Mouse (Mus musculus) heart, postnatal 0 days (tissue): ENCODE data around the gene Olfr150. TPM values are rescaled to one million over a fixed set of nuclear protein-coding genes. Genes with fewer than 3 reads are reported as not detected.
"Not testable (repeated sequence)": the region's sequence is repeated elsewhere in the genome, so short reads cannot be mapped to it uniquely, and the experiment has no call there.

Experiments
- ATAC-seq: fragments of 200-750 bp; cut with Nextera tagmentation; 2 replicates; pipeline ENCODE4 v1.8.0; 2017; ENCODE audit warnings: low read depth, moderate number of reproducible peaks, moderate library complexity; ENCODE audit not compliant: insufficient read depth
- DNase-seq: peaks from one replicate; pipeline ENCODE4 v3.0.0-alpha.2; 2016; ENCODE audit warnings: low spot score
- H3K27ac ChIP-seq: fragments of 300-500 bp; sonication (generic); 2 replicates; pipeline ENCODE4 v1.5.1; 2014; ENCODE audit warnings: low read depth, mild to moderate bottlenecking
- H3K27me3 ChIP-seq: fragments of 300-500 bp; sonication (generic); 2 replicates; pipeline ENCODE4 v1.6.1; 2014; ENCODE audit warnings: low read length, mixed read lengths; ENCODE audit not compliant: control insufficient read depth, insufficient read depth
- H3K36me3 ChIP-seq: fragments of 300-500 bp; sonication (generic); replicated peaks from 2 replicates; pipeline ENCODE4 v1.6.1; 2014; ENCODE audit warnings: low read length, mixed read lengths; ENCODE audit not compliant: control insufficient read depth, insufficient read depth
- H3K4me1 ChIP-seq: fragments of 300-500 bp; sonication (generic); 2 replicates; pipeline ENCODE4 v1.6.1; 2014; ENCODE audit warnings: antibody characterized with exemption; ENCODE audit not compliant: control insufficient read depth, insufficient read depth
- H3K4me2 ChIP-seq: fragments of 300-500 bp; sonication (generic); 2 replicates; pipeline ENCODE4 v1.6.1; 2014; ENCODE audit warnings: low read depth, mild to moderate bottlenecking, low read length, moderate library complexity
- H3K4me3 ChIP-seq: fragments of 300-500 bp; sonication (generic); 2 replicates; pipeline ENCODE4 v1.5.1; 2014; ENCODE audit warnings: low read depth, low read length
- H3K9ac ChIP-seq: fragments of 300-500 bp; sonication (generic); replicated peaks from 2 replicates; pipeline ENCODE4 v1.6.1; 2014; ENCODE audit warnings: low read depth, low read length, mixed read lengths
- H3K9me3 ChIP-seq: fragments of 300-500 bp; sonication (generic); replicated peaks from 2 replicates; pipeline ENCODE4 v1.6.1; 2016; ENCODE audit warnings: low read length; ENCODE audit not compliant: control insufficient read depth
- CTCF ChIP-seq: IDR thresholded peaks from 2 replicates; pipeline ENCODE4 v1.5.1; 2016; ENCODE audit warnings: antibody characterized with exemption, control low read depth, low read depth
- EP300 ChIP-seq: IDR thresholded peaks from 2 replicates; pipeline ENCODE4 v1.6.1; 2016; ENCODE audit warnings: antibody characterized with exemption, low read depth
- WGBS: fragments of 180-500 bp; shearing (Covaris S2); extraction: QIAGEN DNeasy Blood & Tissue Kit; methylation state at CpG from one replicate; pipeline ENCODE4 v1.1.7; 2014; 5-methylcytosine and 5-hydroxymethylcytosine counted together
- polyA plus RNA-seq: library from polyadenylated mRNA; unstranded; fragments of >200 nt; fragmentation: Nextera tagmentation; extraction: Ambion mirVana; gene quantifications from 2 replicates; pipeline ENCODE4 v1.2.1, GENCODE M21; 2015
- total RNA-seq: library from RNA; depleted of rRNA; stranded (reverse); fragments of >200 nt; gene quantifications from 2 replicates; pipeline ENCODE4 v1.2.3, GENCODE M21; 2014; ENCODE audit warnings: low replicate concordance; rRNA removed

The Olfr150 gene
- total RNA-seq (not detected in 2 replicates), polyA plus RNA-seq (not detected in 2 replicates)

DNA sequence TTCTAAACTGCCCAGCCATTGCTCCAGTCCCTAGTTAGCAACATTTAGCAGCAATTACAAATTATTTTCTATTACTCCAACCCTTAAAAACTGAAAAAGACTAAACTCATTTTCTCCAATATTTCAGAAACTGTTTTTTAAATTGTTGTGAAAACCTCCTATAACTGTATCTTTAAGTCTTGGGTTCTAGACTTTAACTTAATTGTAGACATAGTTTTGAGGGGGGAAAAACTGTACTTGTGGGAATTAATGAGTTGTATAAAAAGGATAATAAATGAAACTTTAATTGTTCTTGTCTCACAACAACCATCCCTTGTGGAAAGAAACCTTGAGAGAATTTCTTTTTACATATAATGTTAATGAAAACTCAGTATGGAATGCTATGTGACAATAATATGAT lies at the start of gene Olfr150:
Olfr150 (plus strand) TSS at position 301 of the 400 bp plus-strand sequence.
- ATAC-seq (no peak), DNase-seq (no peak)
- H3K4me2 ChIP-seq: no peak within 1 kb of the TSS
- no peaks in the 10 kb centered on the region for H3K9me3 ChIP-seq
- H3K27ac ChIP-seq: no peak within 1 kb of the TSS
- no peaks in the 10 kb centered on the region for H3K27me3 ChIP-seq
- H3K9ac ChIP-seq: no peak within 1 kb of the TSS
- TF ChIP-seq EP300: no peak
- no peak for TF ChIP-seq CTCF
- no peak within 1 kb of the TSS for H3K4me3 ChIP-seq
- no peaks in the 10 kb centered on the region for H3K36me3 ChIP-seq
- H3K4me1 ChIP-seq: no peaks in the 10 kb centered on the region

DNA sequence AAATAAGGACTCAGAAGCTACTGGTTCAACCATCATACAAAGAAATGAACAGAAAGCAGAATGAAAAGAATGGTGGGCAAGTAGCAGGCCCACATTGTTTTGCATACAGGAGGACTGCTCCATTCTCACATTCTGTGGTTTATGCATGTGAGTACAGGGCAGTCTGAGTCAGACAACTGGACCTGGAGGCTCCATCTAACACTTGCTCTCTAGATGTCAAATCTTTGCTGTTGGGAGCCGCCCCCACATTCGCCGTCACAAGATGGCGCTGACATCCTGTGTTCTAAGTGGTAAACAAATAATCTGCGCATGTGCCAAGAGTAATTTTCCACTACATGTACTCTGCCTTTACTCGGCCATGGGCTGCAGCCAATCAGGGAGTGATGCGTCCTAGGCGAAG lies 29.7 kb upstream of the Olfr150 start:
- H3K4me2 ChIP-seq, DNase-seq, H3K4me1 ChIP-seq, H3K27me3 ChIP-seq, H3K9ac ChIP-seq, H3K4me3 ChIP-seq, H3K27ac ChIP-seq, H3K36me3 ChIP-seq, ATAC-seq, H3K9me3 ChIP-seq: not testable (repeated sequence)
- WGBS: 81% methylated on average over 6 of the region's 8 CpGs

DNA sequence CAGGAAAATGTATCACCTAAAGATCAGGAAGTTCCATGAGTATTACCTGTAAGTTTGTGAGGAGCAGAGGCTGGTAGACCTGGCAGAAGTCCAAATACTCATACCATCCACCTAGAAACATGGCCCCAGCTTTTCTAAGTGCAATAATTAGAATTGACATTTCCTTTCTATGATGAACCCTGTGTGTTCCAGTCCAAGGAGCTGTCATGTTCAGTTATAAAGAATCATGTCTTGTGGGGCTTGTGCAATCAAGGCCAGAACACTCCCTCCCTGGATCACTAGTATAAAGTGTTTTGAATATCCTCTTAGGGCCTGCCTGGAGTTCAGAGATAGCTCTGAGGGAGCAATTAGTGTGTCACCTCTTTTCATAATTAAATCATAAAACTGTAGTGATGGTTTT lies 23.8 kb upstream of the Olfr150 start, which contains the start of gene Olfr149:
Olfr149 (minus strand) TSS at position 101 of the 400 bp plus-strand sequence.
- Histone ChIP-seq H3K27me3 (no peaks in the 10 kb centered on the region), H3K4me3 (no peak within 1 kb of the TSS), H3K27ac (no peak within 1 kb of the TSS), H3K4me2 (no peak within 1 kb of the TSS), H3K9me3 (no peaks in the 10 kb centered on the region), H3K36me3 (no peaks in the 10 kb centered on the region), H3K4me1 (no peaks in the 10 kb centered on the region), H3K9ac (no peak within 1 kb of the TSS)
- no peak for DNase-seq
- TF ChIP-seq EP300 (no peak), CTCF (no peak)
- no peak for ATAC-seq

DNA sequence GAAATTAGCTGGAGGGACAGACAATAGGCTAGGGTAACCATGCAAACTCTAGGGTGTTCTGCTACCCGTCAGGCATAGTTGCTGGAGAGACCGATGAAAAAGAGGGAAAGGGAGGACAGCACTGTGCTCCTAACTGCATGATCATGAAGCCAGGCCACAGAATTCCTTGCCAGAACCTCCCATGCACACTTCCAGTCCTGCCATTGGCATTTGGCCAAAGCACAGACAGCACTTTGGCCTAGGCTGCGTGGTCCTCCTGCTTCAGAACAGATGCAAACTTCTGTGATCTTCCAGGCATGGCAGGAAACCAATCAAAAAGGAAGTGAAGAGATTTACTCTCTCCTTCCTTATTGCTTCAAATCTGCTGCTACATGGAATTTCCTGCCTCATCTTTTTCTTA lies 21.8 kb upstream of the Olfr150 start:
- Histone ChIP-seq H3K4me2 (no peak overlapping the region), H3K36me3 (no peaks in the 10 kb centered on the region), H3K9me3 (no peaks in the 10 kb centered on the region), H3K4me3 (no peak overlapping the region), H3K27ac (no peak overlapping the region), H3K27me3 (no peaks in the 10 kb centered on the region), H3K4me1 (no peaks in the 10 kb centered on the region), H3K9ac (no peak overlapping the region)
- DNase-seq: no peak
- TF ChIP-seq EP300 (no peak), CTCF (no peak)
- WGBS: 37% methylated on average over 3 of the region's 3 CpGs
- ATAC-seq: no peak

DNA sequence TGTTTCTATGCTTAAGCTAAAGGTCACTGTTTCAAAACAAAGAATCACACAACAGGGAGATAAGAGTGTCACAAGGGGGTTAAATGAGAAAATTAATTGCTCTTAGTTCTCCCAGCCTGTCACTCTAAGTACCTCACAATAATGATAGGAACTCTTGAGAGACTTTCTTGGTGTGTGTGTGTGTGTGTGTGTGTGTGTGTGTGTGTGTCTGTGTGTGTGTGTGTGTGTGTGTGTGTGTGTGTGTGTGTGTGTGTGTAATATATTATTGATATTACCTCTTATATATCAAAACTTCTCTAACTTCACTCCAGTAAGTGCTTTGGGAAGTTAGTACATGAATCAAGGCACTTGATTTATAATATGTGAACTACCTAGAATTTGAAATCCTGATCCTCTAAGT lies 19.7 kb upstream of the Olfr150 start, which contains the start of gene Olfr965:
Olfr965 (plus strand) TSS at position 301 of the 400 bp plus-strand sequence.
- TF ChIP-seq EP300 (no peak), CTCF (no peak)
- ATAC-seq (no peak), DNase-seq (no peak)
- H3K9ac ChIP-seq: no peak within 1 kb of the TSS
- no peaks in the 10 kb centered on the region for H3K36me3 ChIP-seq
- H3K4me2 ChIP-seq: no peak within 1 kb of the TSS
- H3K27ac ChIP-seq: no peak within 1 kb of the TSS
- no peaks in the 10 kb centered on the region for H3K4me1 ChIP-seq
- no peaks in the 10 kb centered on the region for H3K9me3 ChIP-seq
- no peak within 1 kb of the TSS for H3K4me3 ChIP-seq
- no peaks in the 10 kb centered on the region for H3K27me3 ChIP-seq

DNA sequence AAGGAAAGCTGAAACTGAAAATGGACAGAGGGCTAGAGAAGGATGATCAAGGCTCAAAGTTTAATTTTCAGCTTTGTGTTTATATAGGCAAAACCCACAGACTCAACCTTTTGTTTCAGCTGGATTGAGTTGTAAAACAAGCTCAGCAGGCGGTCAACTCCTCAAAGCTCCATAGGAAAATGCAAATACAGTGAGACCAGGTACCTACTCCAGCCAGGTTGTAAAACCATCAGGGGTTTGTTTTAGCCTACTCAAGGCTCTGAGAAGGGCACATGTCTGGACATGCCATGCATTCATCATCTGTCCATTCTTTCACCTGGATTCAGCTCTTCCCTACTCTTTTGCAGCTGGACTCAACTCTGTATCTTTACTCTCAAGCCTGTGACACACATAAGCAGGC lies 10.0 kb downstream of the Olfr150 start:
- Histone ChIP-seq H3K27me3 (no peaks in the 10 kb centered on the region), H3K4me2 (no peak overlapping the region), H3K9ac (no peak overlapping the region), H3K27ac (no peak overlapping the region), H3K9me3 (no peaks in the 10 kb centered on the region), H3K4me1 (no peaks in the 10 kb centered on the region), H3K36me3 (no peaks in the 10 kb centered on the region), H3K4me3 (no peak overlapping the region)
- no peak for TF ChIP-seq EP300
- no peak for TF ChIP-seq CTCF
- WGBS: 69% methylated on average over 1 of the region's 1 CpGs
- DNase-seq (no peak), ATAC-seq (no peak)
